Mouse (Mus musculus): Measurements from ENCODE around the gene Rasa3.

Gene Rasa3

GRCm38 (mm10) chr8:13650541-13651191 is 26.7 kb downstream of the Rasa3 start:
- in situ Hi-C loops (cut with MboI, MseI), result no loop called here

- in situ Hi-C loops (cut with MboI, MseI), result no loop called here
These were observed 28.3 kb downstream of the Rasa3 start for GRCm38 (mm10) chr8:13649154-13649515.

- in situ Hi-C loops (cut with MboI, MseI), result no loop called here
These were observed 28.8 kb downstream of the Rasa3 start for GRCm38 (mm10) chr8:13648377-13649153.

DNA sequence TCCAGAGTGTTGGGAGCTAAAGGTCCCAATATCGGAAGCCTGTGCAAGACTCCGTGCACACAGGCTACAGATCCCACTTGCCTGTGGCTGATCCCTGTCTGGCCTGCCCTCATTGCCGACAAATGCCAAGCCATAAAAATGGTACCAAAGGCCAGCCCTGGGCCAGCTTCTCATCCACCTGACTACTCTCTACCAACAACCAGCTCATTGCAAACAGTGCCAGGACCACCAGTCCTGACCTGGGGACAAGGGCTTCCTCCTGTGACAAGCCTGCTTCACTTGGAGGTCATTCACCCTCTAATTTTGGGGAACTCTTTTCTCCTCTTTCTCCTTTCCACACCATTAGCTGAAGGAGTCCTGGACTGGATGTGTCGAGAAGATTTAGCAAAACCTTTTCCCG is 29.8 kb downstream of the Rasa3 start:
- in situ Hi-C loops (cut with MboI, MseI), result no loop called here

DNA sequence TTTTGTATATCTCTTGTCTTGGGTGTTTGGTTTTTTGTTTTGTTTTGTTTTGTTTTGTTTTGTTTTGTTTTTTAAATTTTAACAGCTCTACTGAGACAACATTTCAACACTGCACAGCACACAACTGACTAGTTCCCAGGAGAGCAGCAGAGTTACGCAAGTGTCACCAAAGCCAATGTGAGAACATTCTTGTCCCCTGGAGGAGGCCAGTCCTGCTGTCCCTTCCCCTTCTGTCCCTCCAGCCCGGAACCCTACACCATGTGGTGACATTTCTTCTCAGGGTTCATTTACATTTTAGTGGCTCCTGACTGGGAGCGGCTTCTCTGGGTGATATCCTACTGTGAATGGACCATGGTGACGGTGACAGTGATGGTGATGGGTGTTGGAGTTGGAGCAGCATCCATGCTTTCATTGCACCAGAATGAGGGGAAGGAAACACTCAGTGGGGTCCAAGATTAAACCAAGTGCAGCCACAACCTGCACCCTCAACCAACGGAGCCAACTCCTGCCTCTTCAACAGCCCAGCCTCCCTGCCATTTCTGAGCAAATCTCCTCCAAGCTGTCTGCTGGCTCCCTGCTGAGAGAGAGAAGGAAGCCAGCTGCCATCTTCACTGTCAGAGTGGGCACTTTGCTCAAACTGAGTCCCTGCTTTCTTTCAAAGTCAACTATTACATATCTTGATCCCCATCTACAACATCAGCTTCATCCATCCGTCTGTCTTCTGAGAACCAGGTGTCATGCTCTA is 32.3 kb downstream of the Rasa3 start:
- in situ Hi-C loops (cut with MboI, MseI), result no loop called here

DNA sequence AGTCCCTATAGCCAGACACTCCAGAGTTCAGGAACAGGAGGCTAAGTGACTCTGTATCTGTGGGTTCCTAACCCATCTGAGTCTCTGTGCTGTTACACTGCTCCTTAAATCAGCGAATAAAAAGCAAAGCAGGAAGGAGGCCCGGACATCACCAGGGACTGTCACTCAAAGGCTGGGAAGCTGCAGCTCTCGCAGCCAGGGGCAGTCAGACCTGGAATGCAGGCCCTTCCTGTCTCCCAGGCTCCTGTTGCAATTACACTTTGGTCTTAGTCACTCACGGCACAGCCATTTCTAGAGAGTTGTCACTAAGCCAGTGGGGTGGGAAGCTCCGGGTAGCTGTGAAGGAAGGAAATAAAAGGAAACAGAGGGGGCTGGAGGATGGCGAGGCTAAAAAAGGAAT is 33.2 kb downstream of the Rasa3 start:
- in situ Hi-C loops (cut with MboI, MseI), result no loop called here

- in situ Hi-C loops (cut with MboI, MseI), result no loop called here
These were observed 34.7 kb downstream of the Rasa3 start for GRCm38 (mm10) chr8:13642659-13643181.

- in situ Hi-C loops (cut with MboI, MseI), result no loop called here
These were observed 36.2 kb downstream of the Rasa3 start for GRCm38 (mm10) chr8:13641206-13641605.

DNA sequence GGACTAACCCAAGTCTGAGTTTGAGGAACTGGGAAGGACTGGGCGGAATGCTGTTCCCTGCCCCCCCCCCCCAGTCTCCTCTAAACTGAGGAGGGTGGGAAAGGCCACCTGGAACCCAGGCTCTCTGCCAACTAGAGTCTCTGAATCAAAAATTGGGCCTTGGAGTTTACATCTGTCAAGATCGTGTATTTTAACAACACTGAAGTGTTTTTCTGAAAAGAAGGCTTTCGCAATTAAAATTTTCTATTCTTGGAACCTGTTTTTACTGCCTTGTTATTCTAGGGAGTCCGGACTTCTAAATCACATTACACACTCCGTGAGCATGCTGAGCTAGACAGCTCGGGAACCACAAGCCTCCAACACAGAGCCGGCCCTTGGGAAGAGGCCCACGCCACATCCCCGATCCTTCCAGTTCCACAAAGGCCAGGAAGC is 36.9 kb downstream of the Rasa3 start:
- in situ Hi-C loops (cut with MboI, MseI), result no loop called here

DNA sequence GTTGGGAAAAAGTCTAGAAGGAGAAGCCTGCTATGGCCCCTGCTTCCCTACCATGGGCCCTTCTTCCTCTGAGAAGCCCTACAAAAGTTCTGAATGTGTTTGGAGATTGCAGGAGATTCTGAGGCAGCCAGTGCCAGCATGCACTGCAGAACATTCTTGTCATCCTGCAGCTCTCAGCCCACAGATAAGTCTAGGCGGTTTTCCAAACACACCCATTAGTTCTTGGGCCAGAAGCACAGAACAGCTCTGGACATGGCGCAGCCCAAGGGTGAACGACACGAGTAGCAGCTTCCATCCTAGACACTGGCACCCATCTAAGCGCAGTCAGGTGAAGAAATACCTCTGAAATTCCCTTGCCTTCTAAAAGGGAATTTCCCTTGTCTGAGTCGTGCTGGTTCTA is 44.3 kb downstream of the Rasa3 start:
- in situ Hi-C loops (cut with MboI, MseI), result no loop called here

- in situ Hi-C loops (cut with MboI, MseI), result no loop called here
These were observed 45.1 kb downstream of the Rasa3 start for GRCm38 (mm10) chr8:13632309-13632708.

- in situ Hi-C loops (cut with MboI, MseI), result no loop called here
These were observed 46.6 kb downstream of the Rasa3 start for GRCm38 (mm10) chr8:13630754-13631153.

DNA sequence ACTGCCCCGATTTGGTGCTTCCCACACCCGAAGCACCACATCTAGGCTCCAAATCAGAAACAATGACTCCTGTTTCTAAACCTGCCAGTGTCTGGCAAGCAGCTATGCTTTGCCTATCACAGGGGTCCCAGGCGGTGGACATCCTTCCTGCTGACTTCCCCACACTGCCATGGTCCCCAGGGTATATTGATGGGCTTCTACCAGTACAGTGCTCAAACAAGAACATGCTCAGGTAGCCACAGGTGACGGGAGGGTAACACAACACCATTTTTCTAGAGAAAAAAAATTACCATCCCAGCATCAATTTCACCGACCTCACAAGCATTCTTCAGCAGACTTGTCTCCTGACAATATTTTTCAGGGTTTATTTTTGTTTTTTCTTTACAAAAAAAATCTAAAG is 47.2 kb downstream of the Rasa3 start:
- in situ Hi-C loops (cut with MboI, MseI), result no loop called here

DNA sequence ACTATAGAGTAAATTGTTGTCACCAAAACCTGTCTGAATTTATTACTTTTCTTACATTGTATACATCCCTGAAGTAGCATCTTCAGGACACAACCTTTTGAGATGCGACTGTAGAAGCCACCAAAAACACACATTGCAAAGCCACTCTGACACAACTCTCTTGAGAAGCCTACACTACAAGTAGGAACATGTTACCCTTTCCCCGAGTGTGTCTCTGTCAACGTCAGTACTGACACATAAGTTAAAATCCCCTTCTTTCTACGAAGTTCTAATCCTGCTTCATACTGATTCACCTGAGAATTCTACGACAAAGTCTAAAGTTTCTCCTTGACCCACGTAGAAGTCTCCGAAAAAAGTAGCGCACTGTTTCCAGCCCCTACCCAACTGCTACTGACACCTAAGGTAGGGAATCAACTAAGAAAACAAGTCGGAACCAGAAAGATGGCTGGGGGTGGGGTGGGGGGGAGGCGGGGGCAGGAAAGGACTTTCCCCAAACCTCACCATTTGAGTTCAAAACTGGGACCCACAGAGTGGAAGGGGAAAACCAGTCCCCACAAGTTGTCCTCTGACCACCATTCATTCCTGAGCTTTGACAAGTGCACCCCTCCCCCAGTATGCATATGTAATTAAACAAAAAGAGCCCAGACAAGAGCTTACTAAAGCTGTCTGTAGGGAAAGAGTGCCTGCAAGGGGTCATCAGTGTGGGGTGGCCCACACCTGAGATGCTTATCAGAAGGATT is 47.9 kb downstream of the Rasa3 start:
- in situ Hi-C loops (cut with MboI, MseI), result no loop called here

GRCm38 (mm10) chr8:13628067-13628466 is 49.3 kb downstream of the Rasa3 start:
- in situ Hi-C loops (cut with MboI, MseI), result no loop called here

GRCm38 (mm10) chr8:13627591-13627990 is 49.8 kb downstream of the Rasa3 start:
- in situ Hi-C loops (cut with MboI, MseI), result no loop called here

DNA sequence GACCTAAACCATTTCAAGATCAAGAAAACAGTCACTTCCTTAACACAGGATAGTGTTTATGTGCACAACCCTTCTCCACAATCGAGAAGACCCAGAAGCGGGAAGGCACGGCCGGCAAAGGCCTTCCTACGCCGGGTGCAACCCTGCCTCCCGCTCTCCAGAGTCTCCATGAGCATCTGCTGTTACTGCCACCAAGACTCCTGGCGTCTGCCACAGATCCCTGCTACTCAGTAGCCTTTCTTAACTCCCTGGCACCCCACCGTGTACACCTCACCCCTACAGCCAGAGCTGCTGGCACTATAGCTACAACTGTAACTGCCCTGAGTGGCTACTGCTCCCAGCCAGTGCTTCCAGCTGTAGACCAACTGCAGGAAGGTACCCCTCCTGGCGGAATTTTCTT is 51.3 kb downstream of the Rasa3 start:
- in situ Hi-C loops (cut with MboI, MseI), result no loop called here

DNA sequence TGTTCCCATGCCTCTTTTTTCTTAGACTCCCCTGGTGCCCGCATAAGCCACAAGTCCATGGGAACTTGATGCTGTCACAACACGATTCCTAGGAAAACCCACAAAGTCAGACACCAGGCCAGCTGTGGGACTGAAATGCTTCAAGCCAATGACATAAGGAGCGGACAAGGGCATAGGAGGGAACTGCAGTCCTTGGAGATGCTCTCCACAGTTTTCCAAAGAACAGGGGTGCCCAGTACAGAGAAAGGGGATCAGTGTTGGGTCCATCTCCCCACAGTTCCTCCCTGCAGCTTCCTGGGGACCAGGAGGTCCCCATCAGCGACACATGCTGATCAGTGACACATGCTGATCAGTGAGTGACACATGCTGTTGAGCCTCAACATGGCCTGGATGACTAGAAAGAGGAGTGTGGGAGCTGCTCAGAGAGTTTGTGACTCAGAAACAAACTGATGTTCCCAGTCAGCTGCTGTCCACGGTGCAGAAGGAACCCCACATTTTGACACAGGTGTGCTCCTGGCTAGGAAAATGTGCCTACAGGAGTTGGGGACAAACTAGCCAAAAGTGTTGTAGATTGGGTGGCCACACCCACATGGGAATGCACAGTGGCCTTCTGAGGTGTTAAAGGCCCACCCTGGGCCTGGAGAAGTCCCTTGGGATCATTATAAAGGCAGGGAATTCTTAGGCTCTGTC is 52.0 kb downstream of the Rasa3 start:
- in situ Hi-C loops (cut with MboI, MseI), result no loop called here

DNA sequence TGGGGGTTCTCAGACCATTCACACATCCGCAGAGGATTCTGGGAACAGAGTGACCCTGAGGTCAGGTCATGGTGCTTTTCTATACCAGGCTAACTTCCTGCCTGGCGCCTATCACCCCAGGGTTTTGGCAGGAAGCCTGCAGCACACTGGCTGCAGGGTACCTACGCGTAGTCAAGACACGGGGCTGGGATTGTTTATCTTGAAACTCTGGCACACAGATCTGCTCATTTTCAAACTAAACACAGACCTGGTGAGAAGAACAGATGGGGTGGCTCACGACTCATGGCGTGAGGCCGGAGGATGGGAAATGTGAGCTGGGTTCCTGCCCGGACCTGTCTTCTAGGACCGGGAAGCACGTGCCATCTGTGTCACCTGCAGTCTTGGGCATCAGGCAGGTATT is 52.5 kb downstream of the Rasa3 start:
- in situ Hi-C loops (cut with MboI, MseI), result no loop called here

- in situ Hi-C loops (cut with MboI, MseI), result no loop called here
These were observed 53.4 kb downstream of the Rasa3 start for GRCm38 (mm10) chr8:13623911-13624421.

All from T-helper 1 cell (primary cell).